Mouse (Mus musculus) bone marrow macrophage, adult 2 months (primary cell): ENCODE results near the gene Acvr1b.

Experiments used
- CTCF ChIP-seq: IDR thresholded peaks from 2 replicates; pipeline ENCODE4 v1.5.1; 2012; ENCODE audit warnings: low read depth, mild to moderate bottlenecking, low read length, moderate library complexity
- POLR2A ChIP-seq: IDR thresholded peaks from 2 replicates; pipeline ENCODE4 v1.6.1; 2012; ENCODE audit warnings: mild to moderate bottlenecking, low read depth, low read length, borderline replicate concordance

DNA sequence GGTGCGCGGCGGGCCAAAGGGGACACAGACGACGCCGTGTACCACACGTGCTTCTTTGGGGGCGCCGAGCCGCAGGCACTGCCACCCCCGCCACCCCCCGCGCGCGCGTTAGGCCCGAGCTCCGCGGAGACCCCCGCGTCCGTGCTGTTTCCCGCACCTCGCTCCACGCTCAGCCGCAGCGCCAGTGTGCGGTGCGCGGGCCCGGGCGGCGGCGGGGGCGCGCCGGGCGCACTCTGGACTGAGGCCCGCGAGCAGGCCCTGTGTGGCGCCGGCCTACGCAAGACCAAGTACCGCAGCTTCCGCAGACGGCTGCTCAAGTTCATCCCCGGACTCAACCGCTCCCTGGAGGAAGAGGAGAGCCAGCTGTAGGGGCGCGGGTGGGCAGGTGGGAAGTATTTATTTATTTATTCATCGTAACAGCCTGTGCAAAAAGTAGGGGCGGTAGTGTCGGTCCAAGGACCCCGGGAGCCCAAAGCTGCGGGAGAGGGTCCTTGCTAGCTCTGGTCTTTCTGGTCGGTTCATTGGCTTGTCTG lies 57.8 kb downstream of the Acvr1b start:
- TF ChIP-seq POLR2A (no peak), CTCF (no peak)
